In genomic region chr11:96974813-96975212, GRCm38 (mm10) we compare ENCODE assay signal across 15 mouse cellular contexts. TPM values are rescaled to one million over a fixed set of nuclear protein-coding genes. Genes with fewer than 3 reads are reported as not detected.
A peak's percentile ranks its signal among the peaks of the same experiment; 100 is the strongest.
DNase-seq lines count a peak whose midpoint lies in the region; ATAC-seq lines count a peak whose summit lies in the region.
"Had no signal": no experiment of that assay in that cellular context is flagged by ENCODE, and none has a peak within 500 bp of the region (broad histone marks: within the 10 kb centered on the region; RNA-seq: fewer than 3 reads in every experiment).

No protein-coding gene starts in this region.

- 0 out of 2 replicates have a peak overlapping the region, but pooled peaks have one; percentile 10 for H3K27ac ChIP-seq in lung, embryonic 16.5 days (ENCODE audit: low read length)
- H3K27ac ChIP-seq in liver, embryonic 16.5 days (ENCODE audit: low read length): peak overlapping the region; percentile 94
- no peak overlapping the region for H3K27ac ChIP-seq in hindbrain, embryonic 13.5 days

- no peak overlapping the region for H3K4me2 ChIP-seq in lung, embryonic 16.5 days (ENCODE audit: low read depth, low read length)
- 0 out of 2 replicates have a peak overlapping the region, but pooled peaks have one; percentile 73 for H3K4me2 ChIP-seq in liver, embryonic 16.5 days (ENCODE audit: low read depth, low read length)
- no peak overlapping the region for H3K4me2 ChIP-seq in hindbrain, embryonic 13.5 days
- H3K4me2 ChIP-seq: hindbrain, embryonic 14.5 days had no signal

- peak; percentile 35 for DNase-seq in cerebellum, adult 9-10 months
- DNase-seq in cerebellum, adult 9-11 months: no peak
- no peak for DNase-seq in lung, postnatal 14 days
- peak; percentile 39 for DNase-seq in skeletal muscle tissue, adult 2 months (ENCODE audit: low read depth, low spot score)
- no peak for DNase-seq in testis, postnatal 10 days (ENCODE audit: low spot score)
- DNase-seq: adrenal gland, postnatal 36 days; cerebellum, adult 11-12 months; layer of hippocampus, adult 9-11 months; right cerebral cortex, postnatal 4 days had no signal

- H3K9me3 ChIP-seq in lung, embryonic 16.5 days (ENCODE audit: control insufficient read depth, low read length): no peaks in the 10 kb centered on the region
- H3K9me3 ChIP-seq in liver, embryonic 16.5 days (replicated peaks; ENCODE audit: control insufficient read depth, low read length): no peaks in the 10 kb centered on the region
- no peaks in the 10 kb centered on the region for H3K9me3 ChIP-seq in hindbrain, embryonic 13.5 days
- H3K9me3 ChIP-seq: heart, embryonic 10.5 days had no signal

- no peaks in the 10 kb centered on the region for H3K27me3 ChIP-seq in lung, embryonic 16.5 days (ENCODE audit: control insufficient read depth, insufficient read depth, low read depth, low read length)
- no peaks in the 10 kb centered on the region for H3K27me3 ChIP-seq in liver, embryonic 16.5 days (ENCODE audit: control insufficient read depth, insufficient read depth, low read depth, low read length)
- H3K27me3 ChIP-seq in hindbrain, embryonic 13.5 days: no peaks in the 10 kb centered on the region

- no peak overlapping the region for H3K9ac ChIP-seq in lung, embryonic 16.5 days (ENCODE audit: low read length)
- no peak overlapping the region for H3K9ac ChIP-seq in liver, embryonic 16.5 days (ENCODE audit: low read depth, low read length)
- H3K9ac ChIP-seq in hindbrain, embryonic 13.5 days: no peak overlapping the region
- H3K9ac ChIP-seq: hindbrain, embryonic 14.5 days had no signal

- WGBS in lung, embryonic 16.5 days: 64% methylated on average over 5 of the region's 5 CpGs
- 57% methylated on average over 5 of the region's 5 CpGs for WGBS in liver, embryonic 16.5 days (ENCODE audit: insufficient replicate concordance)
- WGBS in hindbrain, embryonic 13.5 days: 86% methylated on average over 5 of the region's 5 CpGs

- ATAC-seq in lung, embryonic 16.5 days (ENCODE audit: low read depth): no peak
- ATAC-seq in liver, embryonic 16.5 days (ENCODE audit: low read depth): no peak
- no peak for ATAC-seq in hindbrain, embryonic 13.5 days (ENCODE audit: low FRiP score)

- no peaks in the 10 kb centered on the region for H3K36me3 ChIP-seq in lung, embryonic 16.5 days (ENCODE audit: control insufficient read depth, insufficient read depth, low read length)
- no peaks in the 10 kb centered on the region for H3K36me3 ChIP-seq in liver, embryonic 16.5 days (ENCODE audit: control insufficient read depth, insufficient read depth)
- H3K36me3 ChIP-seq in hindbrain, embryonic 13.5 days: no peaks in the 10 kb centered on the region
- H3K36me3 ChIP-seq: heart, embryonic 10.5 days had no signal

- H3K4me3 ChIP-seq in lung, embryonic 16.5 days (ENCODE audit: low read length): no peak overlapping the region
- no peak overlapping the region for H3K4me3 ChIP-seq in liver, embryonic 16.5 days (ENCODE audit: low read depth, low read length)
- no peak overlapping the region for H3K4me3 ChIP-seq in hindbrain, embryonic 13.5 days

- peaks cover 36% of the 10 kb centered on the region for H3K4me1 ChIP-seq in lung, embryonic 16.5 days (replicated peaks; ENCODE audit: control insufficient read depth, insufficient read depth, low read length)
- H3K4me1 ChIP-seq in liver, embryonic 16.5 days (ENCODE audit: control insufficient read depth, low read depth, low read length): peaks cover 48% of the 10 kb centered on the region
- H3K4me1 ChIP-seq in hindbrain, embryonic 13.5 days (replicated peaks): peaks cover 71% of the 10 kb centered on the region

RNA-seq across cellular contexts. Expression of gene Sp2, which starts 7.9 kb away (rescaled TPM):
- 18.5 and 22.2 TPM in 2 replicates for polyA plus RNA-seq in lung, embryonic 16.5 days (2015; fragmentation: Nextera tagmentation; extraction: Ambion mirVana)
- 15.8 and 18.6 TPM in 2 replicates for polyA plus RNA-seq in liver, embryonic 16.5 days (2015; fragmentation: Nextera tagmentation; extraction: Ambion mirVana)
- 15.9 and 17.2 TPM in 2 replicates for polyA plus RNA-seq in hindbrain, embryonic 13.5 days (2015; fragmentation: Nextera tagmentation; extraction: Ambion mirVana)

RNA-seq across cellular contexts. Expression of gene Pnpo, which starts 31.0 kb away (rescaled TPM):
- 28.1 and 35.4 TPM in 2 replicates for polyA plus RNA-seq in lung, embryonic 16.5 days (2015; fragmentation: Nextera tagmentation; extraction: Ambion mirVana)
- 688 and 719 TPM in 2 replicates for polyA plus RNA-seq in liver, embryonic 16.5 days (2015; fragmentation: Nextera tagmentation; extraction: Ambion mirVana)
- 20.5 and 22.6 TPM in 2 replicates for polyA plus RNA-seq in hindbrain, embryonic 13.5 days (2015; fragmentation: Nextera tagmentation; extraction: Ambion mirVana)

RNA-seq across cellular contexts. Expression of gene Sp6, which starts 38.4 kb away (rescaled TPM):
- 0.59 and 0.62 TPM in 2 replicates for polyA plus RNA-seq in lung, embryonic 16.5 days (2015; fragmentation: Nextera tagmentation; extraction: Ambion mirVana)
- not detected in 2 replicates for polyA plus RNA-seq in liver, embryonic 16.5 days (2015; fragmentation: Nextera tagmentation; extraction: Ambion mirVana)
- 0.10 and 0.29 TPM in 2 replicates for polyA plus RNA-seq in hindbrain, embryonic 13.5 days (2015; fragmentation: Nextera tagmentation; extraction: Ambion mirVana)

RNA-seq across cellular contexts. Expression of gene Prr15l, which starts 46.9 kb away (rescaled TPM):
- 50.5 and 60.2 TPM in 2 replicates for polyA plus RNA-seq in lung, embryonic 16.5 days (2015; fragmentation: Nextera tagmentation; extraction: Ambion mirVana)
- polyA plus RNA-seq in liver, embryonic 16.5 days (2015; fragmentation: Nextera tagmentation; extraction: Ambion mirVana): 4.8 and 7.1 TPM in 2 replicates
- polyA plus RNA-seq in hindbrain, embryonic 13.5 days (2015; fragmentation: Nextera tagmentation; extraction: Ambion mirVana): 0.29 and 0.43 TPM in 2 replicates
- polyA plus RNA-seq: frontal cortex, adult 2 months had no signal

RNA-seq across cellular contexts. Expression of gene Scrn2, which starts 54.9 kb away (rescaled TPM):
- polyA plus RNA-seq in lung, embryonic 16.5 days (2015; fragmentation: Nextera tagmentation; extraction: Ambion mirVana): 29.7 and 32.9 TPM in 2 replicates
- 11.1 and 12.2 TPM in 2 replicates for polyA plus RNA-seq in liver, embryonic 16.5 days (2015; fragmentation: Nextera tagmentation; extraction: Ambion mirVana)
- 14.4 and 15.3 TPM in 2 replicates for polyA plus RNA-seq in hindbrain, embryonic 13.5 days (2015; fragmentation: Nextera tagmentation; extraction: Ambion mirVana)

Comparison
In these comparisons a context has a peak if more than half of its experiments do, and no peak if none do; other contexts are left out.
1. DNase-seq: peak in cerebellum, adult 9-10 months (single experiment) and skeletal muscle tissue, adult 2 months (single experiment); none in cerebellum, adult 9-11 months (single experiment), lung, postnatal 14 days (single experiment) and testis, postnatal 10 days (single experiment).
2. RNA of gene Pnpo, which starts 31.0 kb away (polyA plus RNA-seq): 688 to 719 TPM in liver, embryonic 16.5 days; 28.1 to 35.4 TPM in lung, embryonic 16.5 days and 20.5 to 22.6 TPM in hindbrain, embryonic 13.5 days; every median in the first group is over 10 times any median in the second.